Mouse (Mus musculus) neutrophil, adult 65 days (primary cell): ENCODE data around the gene Gm10139. TPM values are rescaled to one million over a fixed set of nuclear protein-coding genes. Genes with fewer than 3 reads are reported as not detected.

Source experiments
- total RNA-seq: library from RNA; stranded (reverse); gene quantifications from 2 replicates; pipeline ENCODE4 v1.2.4, GENCODE M21; 2023

Gm10139 gene
- not detected in 2 replicates for total RNA-seq

DNA sequence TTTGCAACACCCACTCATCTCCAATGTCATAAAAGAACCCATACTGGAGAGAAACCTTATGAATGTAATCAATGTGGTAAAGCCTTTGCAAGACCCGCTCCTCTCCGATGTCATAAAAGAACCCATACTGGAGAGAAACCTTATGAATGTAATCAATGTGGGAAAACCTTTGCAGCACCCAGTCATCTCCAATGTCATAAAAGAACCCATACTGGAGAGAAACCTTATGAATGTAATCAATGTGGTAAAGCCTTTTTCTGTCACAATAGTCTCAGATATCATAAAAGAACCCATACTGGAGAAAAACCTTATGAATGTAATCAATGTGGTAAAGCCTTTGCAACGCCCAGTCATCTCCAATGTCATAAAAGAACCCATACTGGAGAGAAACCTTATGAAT, at the start of gene Gm10139:
Gm10139 (plus strand) TSS at position 301 of the 400 bp plus-strand sequence.

Other genes with a start within 250 kb of the Gm10139 start
- 9.7 and 13.3 TPM in 2 replicates for gene Zfp369, start 233.9 kb upstream of the Gm10139 start, total RNA-seq